Mouse (Mus musculus) myocyte (in vitro differentiated cells): Measurements from ENCODE around the gene Zfp668. TPM values are rescaled to one million over a fixed set of nuclear protein-coding genes. Genes with fewer than 3 reads are reported as not detected.
A peak's percentile ranks its signal among the peaks of the same experiment; 100 is the strongest.

Experiments
- H3K27me3 ChIP-seq: one replicate; pipeline ENCODE4 v1.6.1; 2011; ENCODE audit not compliant: control insufficient read depth, insufficient read depth, insufficient read length
- H3K36me3 ChIP-seq: one replicate; pipeline ENCODE4 v1.6.1; 2011; ENCODE audit not compliant: control insufficient read depth, insufficient read depth
- H3K4me2 ChIP-seq: one replicate; pipeline ENCODE4 v1.6.1; 2011; ENCODE audit warnings: low read depth, control low read depth
- H3K4me3 ChIP-seq: one replicate; pipeline ENCODE4 v1.5.1; 2011; ENCODE audit warnings: mild to moderate bottlenecking, control low read depth, moderate library complexity
- H3K79me2 ChIP-seq: one replicate; pipeline ENCODE4 v1.6.1; 2011; ENCODE audit not compliant: control insufficient read depth, insufficient read depth
- H3ac ChIP-seq: one replicate; pipeline ENCODE4 v1.6.1; 2011; ENCODE audit not compliant: control insufficient read depth, insufficient read length
- CEBPB ChIP-seq: IDR thresholded peaks from 2 replicates; pipeline ENCODE4 v1.6.1; 2011; ENCODE audit warnings: mild to moderate bottlenecking, moderate library complexity; ENCODE audit not compliant: poor library complexity, insufficient read depth, severe bottlenecking
- E2F4 ChIP-seq: IDR thresholded peaks from one replicate; pipeline ENCODE4 v1.6.1; 2011; ENCODE audit warnings: mild to moderate bottlenecking, control low read depth, moderate library complexity; ENCODE audit not compliant: insufficient read depth
- MAX ChIP-seq: IDR thresholded peaks from one replicate; pipeline ENCODE4 v1.6.1; 2011; ENCODE audit warnings: low read depth, mild to moderate bottlenecking, control low read depth
- MYOD1 ChIP-seq, 3 experiments: IDR thresholded peaks; one replicate each; pipeline ENCODE4 v1.6.1; 2011; ENCODE audit warnings: control low read depth in 2 of 3, low read depth in 2 of 3, mild to moderate bottlenecking in 2 of 3, moderate library complexity in 1 of 3; ENCODE audit not compliant: insufficient read length in 2 of 3, control insufficient read depth in 1 of 3
- MYOG ChIP-seq, 3 experiments: IDR thresholded peaks; one replicate each; pipeline ENCODE4 v1.6.1; 2011; ENCODE audit warnings: control low read depth in 2 of 3, low read depth in 2 of 3, mild to moderate bottlenecking in 2 of 3; ENCODE audit not compliant: insufficient read length in 2 of 3, control insufficient read depth in 1 of 3, insufficient read depth in 1 of 3
- POLR2A ChIP-seq: IDR thresholded peaks from one replicate; pipeline ENCODE4 v1.6.1; 2011; ENCODE audit warnings: low read depth, mild to moderate bottlenecking, control low read depth, moderate library complexity; ENCODE audit not compliant: insufficient read length
- POLR2AphosphoS2 ChIP-seq: IDR thresholded peaks from one replicate; pipeline ENCODE4 v1.6.1; 2011; ENCODE audit warnings: low read depth, control low read depth; ENCODE audit not compliant: insufficient read length
- REST ChIP-seq: IDR thresholded peaks from one replicate; pipeline ENCODE4 v1.6.1; 2011; ENCODE audit warnings: mild to moderate bottlenecking, control low read depth, moderate library complexity; ENCODE audit not compliant: insufficient read depth, insufficient read length
- SRF ChIP-seq: IDR thresholded peaks from one replicate; pipeline ENCODE4 v1.6.1; 2011; ENCODE audit warnings: low read depth; ENCODE audit not compliant: control insufficient read depth, insufficient read length
- TCF12 ChIP-seq: IDR thresholded peaks from one replicate; pipeline ENCODE4 v1.6.1; 2011; ENCODE audit warnings: mild to moderate bottlenecking, control low read depth; ENCODE audit not compliant: poor library complexity, insufficient read depth, severe bottlenecking
- TCF3 ChIP-seq: IDR thresholded peaks from one replicate; pipeline ENCODE4 v1.6.1; 2011; ENCODE audit warnings: low read depth, control low read depth; ENCODE audit not compliant: insufficient read length
- USF1 ChIP-seq: IDR thresholded peaks from one replicate; pipeline ENCODE4 v1.6.1; 2011; ENCODE audit warnings: low read depth, mild to moderate bottlenecking, control low read depth, moderate library complexity
- polyA plus RNA-seq: library from polyadenylated mRNA; unstranded; fragments of >200 nt; fragmentation: generic; extraction: Trizol; gene quantifications from one replicate; pipeline ENCODE4 v1.2.1, GENCODE M21; 2012; ENCODE audit warnings: missing spikeins

Gene Zfp668
- polyA plus RNA-seq, 1 experiment, result 7.9 TPM

DNA sequence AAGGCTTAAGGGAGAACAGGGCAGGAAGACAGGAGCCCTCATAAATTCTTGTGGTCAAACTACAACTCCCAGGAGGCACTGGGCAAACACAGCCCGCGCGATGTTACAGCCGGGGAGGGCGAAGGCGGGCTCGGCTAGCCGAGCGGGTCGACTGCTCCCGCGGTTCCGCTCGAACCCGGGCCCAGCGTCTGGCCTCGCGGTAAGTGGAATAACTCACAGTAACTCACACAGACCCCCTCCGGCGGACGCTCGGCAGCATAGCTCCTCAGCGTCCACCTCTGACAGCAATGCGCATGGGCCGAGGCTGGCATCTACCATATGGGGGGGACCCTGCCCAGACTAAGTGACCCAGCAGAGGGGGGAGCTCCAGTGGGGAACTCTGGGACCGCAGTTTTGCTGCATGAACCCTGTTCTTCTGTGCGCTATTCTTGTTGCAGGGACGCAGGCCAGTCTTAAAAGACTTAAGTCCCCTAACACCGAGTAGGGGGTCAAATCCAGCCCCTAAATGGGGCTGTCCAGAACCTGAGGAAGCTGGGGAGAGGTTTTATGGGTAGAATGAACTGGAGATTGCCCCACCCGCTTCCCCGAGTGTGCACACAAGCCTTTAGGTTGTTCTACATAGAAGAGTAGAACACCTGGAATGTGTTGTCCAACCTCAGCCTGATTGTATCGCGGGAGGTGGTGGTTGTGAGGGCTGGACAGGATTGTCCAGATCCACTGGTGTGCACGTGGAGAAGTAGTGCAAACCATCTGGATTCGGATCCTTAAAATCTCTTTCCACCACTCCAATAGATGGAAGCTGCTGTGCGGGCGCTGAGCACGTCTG is 27.6 kb upstream of the Zfp668 start, which contains the start of gene Bckdk:
Bckdk (plus strand) TSS at position 112 of the 826 bp plus-strand sequence.
- Histone ChIP-seq H3K4me3 (peak within 1 kb of the TSS; percentile 79), H3K4me2 (peak within 1 kb of the TSS; percentile 75), H3K36me3 (peaks cover 11% of the 10 kb centered on the region), H3ac (peak within 1 kb of the TSS; percentile 73), H3K27me3 (no peaks in the 10 kb centered on the region), H3K79me2 (no peaks in the 10 kb centered on the region)
- TF ChIP-seq E2F4 (peak; percentile 52), MYOG (IDR thresholded peaks at IDR 0.05; ENCODE audit: control insufficient read depth in 1 of 3, insufficient read depth in 1 of 3, insufficient read length in 2 of 3, low read depth in 2 of 3) (no peak), SRF (no peak), TCF12 (no peak), POLR2AphosphoS2 (peak; percentile 84), CEBPB (no peak), TCF3 (no peak), MAX (no peak), POLR2A (peak; percentile 85), REST (no peak), MYOD1 (IDR thresholded peaks at IDR 0.05; ENCODE audit: control insufficient read depth in 1 of 3, insufficient read length in 2 of 3, low read depth in 2 of 3) (peak in 1 of 3 experiments; percentile 14)

DNA sequence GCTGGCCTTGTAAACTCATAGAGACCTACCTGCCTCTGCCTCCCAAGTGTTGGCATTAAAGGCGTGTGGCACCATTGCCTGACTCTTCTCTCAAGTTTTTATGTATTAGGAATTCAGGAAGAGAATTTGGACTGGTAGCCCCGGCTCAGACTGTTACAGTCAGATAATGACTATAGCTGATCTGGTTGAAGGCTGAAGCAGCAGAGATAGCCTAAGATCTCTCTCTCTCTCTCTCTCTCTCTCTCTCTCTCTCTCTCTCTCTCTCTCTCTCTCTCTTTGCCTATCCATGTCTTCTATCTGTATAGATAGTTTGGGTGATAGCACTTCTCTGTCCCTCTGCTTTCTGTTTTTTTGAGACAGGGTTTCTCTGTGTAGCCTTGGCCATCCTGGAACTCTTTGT is 25.1 kb upstream of the Zfp668 start:
- H3K4me2 ChIP-seq, result no peak overlapping the region
- TF ChIP-seq TCF12 (no peak), E2F4 (no peak), USF1 (no peak), MYOD1 (IDR thresholded peaks at IDR 0.05; ENCODE audit: control insufficient read depth in 1 of 3, insufficient read length in 2 of 3, low read depth in 2 of 3) (no peak), TCF3 (no peak), REST (no peak), POLR2A (no peak), POLR2AphosphoS2 (no peak), CEBPB (no peak), SRF (no peak), MYOG (IDR thresholded peaks at IDR 0.05; ENCODE audit: control insufficient read depth in 1 of 3, insufficient read depth in 1 of 3, insufficient read length in 2 of 3, low read depth in 2 of 3) (no peak), MAX (no peak)
- no peak overlapping the region for H3K4me3 ChIP-seq
- no peak overlapping the region for H3ac ChIP-seq
- no peaks in the 10 kb centered on the region for H3K79me2 ChIP-seq
- no peaks in the 10 kb centered on the region for H3K27me3 ChIP-seq
- H3K36me3 ChIP-seq, result peaks cover 3% of the 10 kb centered on the region

DNA sequence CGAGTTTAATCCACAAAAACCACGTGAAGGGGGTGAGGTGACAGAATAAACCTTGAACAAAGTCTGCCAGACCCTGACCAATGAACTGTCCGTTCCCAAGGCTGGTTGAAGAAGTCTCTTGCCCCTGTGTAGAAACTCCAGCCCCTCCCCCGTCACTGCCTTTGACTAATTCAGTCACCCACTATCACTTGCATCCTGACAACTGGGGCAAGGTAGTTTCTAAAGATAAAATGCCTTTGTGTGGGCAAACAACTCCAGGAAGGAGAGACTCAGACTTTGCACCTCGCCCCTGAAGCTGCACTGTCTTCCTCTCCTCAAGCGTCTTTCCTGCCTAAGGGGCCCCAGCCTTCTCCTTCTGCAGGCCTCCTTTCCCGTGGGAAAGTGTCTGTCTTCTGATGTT is 23.4 kb upstream of the Zfp668 start:
- H3ac ChIP-seq, result no peak overlapping the region
- H3K4me3 ChIP-seq, result no peak overlapping the region
- no peaks in the 10 kb centered on the region for H3K27me3 ChIP-seq
- no peak overlapping the region for H3K4me2 ChIP-seq
- H3K36me3 ChIP-seq, result no peaks in the 10 kb centered on the region
- TF ChIP-seq POLR2AphosphoS2 (no peak), TCF3 (no peak), MYOD1 (IDR thresholded peaks at IDR 0.05; ENCODE audit: control insufficient read depth in 1 of 3, insufficient read length in 2 of 3, low read depth in 2 of 3) (no peak), MAX (no peak), TCF12 (no peak), MYOG (IDR thresholded peaks at IDR 0.05; ENCODE audit: control insufficient read depth in 1 of 3, insufficient read depth in 1 of 3, insufficient read length in 2 of 3, low read depth in 2 of 3) (no peak), SRF (no peak), CEBPB (no peak), POLR2A (no peak)
- no peaks in the 10 kb centered on the region for H3K79me2 ChIP-seq

DNA sequence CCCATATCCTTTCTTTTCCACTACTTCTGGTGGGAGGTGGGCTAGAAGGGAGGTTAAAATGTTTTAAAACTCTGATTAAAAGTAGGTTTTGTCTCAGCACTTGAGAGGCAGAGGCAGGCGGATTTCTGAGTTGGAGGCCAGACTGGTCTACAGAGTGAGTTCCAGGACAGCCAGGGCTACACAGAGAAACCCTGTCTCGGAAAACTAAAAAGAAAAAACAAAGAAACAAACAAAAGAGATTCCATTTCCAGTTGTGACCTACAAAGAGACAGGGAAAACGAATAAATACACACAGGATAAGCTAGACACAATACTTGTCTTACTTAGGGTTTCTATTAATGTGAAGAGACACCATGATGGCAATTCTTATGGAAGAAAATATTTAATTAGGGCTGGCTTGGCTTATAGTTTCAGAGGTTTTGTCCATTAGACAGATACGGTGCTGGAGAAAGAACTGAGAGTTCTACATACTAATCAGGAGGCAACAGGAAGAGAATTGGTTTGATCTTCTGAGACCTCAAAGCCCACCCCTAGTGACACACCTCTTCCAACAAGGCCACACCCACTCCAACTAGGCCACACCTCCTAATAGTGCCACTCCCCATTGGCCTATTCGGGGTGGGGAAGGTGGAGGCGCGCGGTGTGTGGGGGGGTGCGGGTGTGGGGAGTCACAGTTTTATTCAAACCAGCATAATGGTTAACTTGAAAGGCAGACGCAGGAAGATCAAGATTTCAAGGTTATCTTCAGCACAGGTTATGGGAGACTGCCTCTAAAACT is 21.7 kb upstream of the Zfp668 start:
- Histone ChIP-seq H3K27me3 (no peaks in the 10 kb centered on the region), H3K79me2 (no peaks in the 10 kb centered on the region), H3K4me2 (no peak overlapping the region), H3K4me3 (no peak overlapping the region), H3ac (no peak overlapping the region), H3K36me3 (no peaks in the 10 kb centered on the region)
- no peak for TF ChIP-seq CEBPB
- TF ChIP-seq TCF12, result no peak
- TF ChIP-seq MYOG (IDR thresholded peaks at IDR 0.05; ENCODE audit: control insufficient read depth in 1 of 3, insufficient read depth in 1 of 3, insufficient read length in 2 of 3, low read depth in 2 of 3), result no peak
- no peak for TF ChIP-seq USF1
- TF ChIP-seq MAX, result no peak
- no peak for TF ChIP-seq POLR2A
- no peak for TF ChIP-seq E2F4
- TF ChIP-seq MYOD1 (IDR thresholded peaks at IDR 0.05; ENCODE audit: control insufficient read depth in 1 of 3, insufficient read length in 2 of 3, low read depth in 2 of 3), result no peak
- no peak for TF ChIP-seq REST
- TF ChIP-seq POLR2AphosphoS2, result no peak
- TF ChIP-seq TCF3, result no peak
- no peak for TF ChIP-seq SRF
